Mouse (Mus musculus): Measurements from ENCODE around the gene Mbd5. TPM values are rescaled to one million over a fixed set of nuclear protein-coding genes. Genes with fewer than 3 reads are reported as not detected.

Mbd5 gene
- 100 to 1,000 TPM; 105 to 146 (median 122) TPM for total RNA-seq (2022)

- DNase-seq (ENCODE audit: low spot score in 2 of 2) = peak; percentile 94 to 99
These were observed at the start of gene Mbd5 for GRCm38 (mm10) chr2:48948841-48949584. Gene Mbd5, plus strand, starts transcription at chr2:48949508.

- no peak for DNase-seq (ENCODE audit: low spot score in 2 of 2)
These were observed 40.4 kb upstream of the Mbd5 start for GRCm38 (mm10) chr2:48908866-48909265.

- DNase-seq (ENCODE audit: low spot score in 2 of 2) = no peak
These were observed 35.1 kb upstream of the Mbd5 start for GRCm38 (mm10) chr2:48914185-48914584.

- no peak for DNase-seq (ENCODE audit: low spot score in 2 of 2)
These were observed 33.5 kb upstream of the Mbd5 start for GRCm38 (mm10) chr2:48915832-48916231.

GRCm38 (mm10) chr2:48935058-48935457 is 14.2 kb upstream of the Mbd5 start:
- DNase-seq (ENCODE audit: low spot score in 2 of 2) = no peak

- DNase-seq (ENCODE audit: low spot score in 2 of 2) = no peak
These were observed 1.5 kb upstream of the Mbd5 start for GRCm38 (mm10) chr2:48947761-48948160.

GRCm38 (mm10) chr2:48949743-48950251 is 489 bp downstream of the Mbd5 start:
- DNase-seq (ENCODE audit: low spot score in 2 of 2) = peak; percentile 38 to 44

GRCm38 (mm10) chr2:48950252-48950315 is 776 bp downstream of the Mbd5 start, which contains the start of gene Orc4:
Gene Orc4, minus strand, starts transcription at chr2:48950277.
- DNase-seq (ENCODE audit: low spot score in 2 of 2) = no peak

- DNase-seq (ENCODE audit: low spot score in 2 of 2) = no peak
These were observed 1.1 kb downstream of the Mbd5 start for GRCm38 (mm10) chr2:48950316-48950880.

GRCm38 (mm10) chr2:48956591-48956990 is 7.3 kb downstream of the Mbd5 start:
- no peak for DNase-seq (ENCODE audit: low spot score in 2 of 2)

- no peak for DNase-seq (ENCODE audit: low spot score in 2 of 2)
These were observed 29.6 kb downstream of the Mbd5 start for GRCm38 (mm10) chr2:48978920-48979319.

- DNase-seq (ENCODE audit: low spot score in 2 of 2) = no peak
These were observed 41.0 kb downstream of the Mbd5 start for GRCm38 (mm10) chr2:48990322-48990721.

GRCm38 (mm10) chr2:49040481-49040880 is 91.2 kb downstream of the Mbd5 start:
- no peak for DNase-seq (ENCODE audit: low spot score in 2 of 2)

- DNase-seq (ENCODE audit: low spot score in 2 of 2) = no peak
These were observed 100.7 kb downstream of the Mbd5 start for GRCm38 (mm10) chr2:49050030-49050429.

GRCm38 (mm10) chr2:49067886-49068285 is 118.6 kb downstream of the Mbd5 start:
- DNase-seq (ENCODE audit: low spot score in 2 of 2) = no peak

- no peak for DNase-seq (ENCODE audit: low spot score in 2 of 2)
These were observed 135.7 kb downstream of the Mbd5 start for GRCm38 (mm10) chr2:49084966-49085365.

GRCm38 (mm10) chr2:49090771-49091170 is 141.5 kb downstream of the Mbd5 start:
- no peak for DNase-seq (ENCODE audit: low spot score in 2 of 2)

GRCm38 (mm10) chr2:49096765-49097164 is 147.5 kb downstream of the Mbd5 start:
- no peak for DNase-seq (ENCODE audit: low spot score in 2 of 2)

- no peak for DNase-seq (ENCODE audit: low spot score in 2 of 2)
These were observed 159.6 kb downstream of the Mbd5 start for GRCm38 (mm10) chr2:49108906-49109305.

- no peak for DNase-seq (ENCODE audit: low spot score in 2 of 2)
These were observed 170.6 kb downstream of the Mbd5 start for GRCm38 (mm10) chr2:49119875-49120274.

- no peak for DNase-seq (ENCODE audit: low spot score in 2 of 2)
These were observed 172.3 kb downstream of the Mbd5 start for GRCm38 (mm10) chr2:49121603-49122002.

GRCm38 (mm10) chr2:49142186-49142585 is 192.9 kb downstream of the Mbd5 start:
- DNase-seq (ENCODE audit: low spot score in 2 of 2) = no peak

- DNase-seq (ENCODE audit: low spot score in 2 of 2) = no peak
These were observed 204.3 kb downstream of the Mbd5 start for GRCm38 (mm10) chr2:49153649-49154048.
